ENCODE assay signal across 9 mouse cellular contexts in genomic region chr8:8231308-8231985, GRCm38 (mm10).
A peak's percentile ranks its signal among the peaks of the same experiment; 100 is the strongest.
DNase-seq lines count a peak whose midpoint lies in the region; ATAC-seq lines count a peak whose summit lies in the region.
"Had no signal": no experiment of that assay in that cellular context is flagged by ENCODE, and none has a peak within 500 bp of the region (broad histone marks: within the 10 kb centered on the region; RNA-seq: fewer than 3 reads in every experiment).

No protein-coding gene starts in this region.

- no peak for DNase-seq in lung, postnatal 25 days (ENCODE audit: low spot score)
- peak; percentile 46 for DNase-seq in hindbrain, embryonic 14.5 days (ENCODE audit: low spot score)
- no peak for DNase-seq in neural tube, embryonic 11.5 days (ENCODE audit: low spot score)
- no peak for DNase-seq in frontal cortex, postnatal 25 days (ENCODE audit: low spot score in 2 of 2)
- DNase-seq in urinary bladder, adult 2 months (ENCODE audit: low spot score): no peak

- peak; percentile 79 for ATAC-seq in forebrain, embryonic 13.5 days
- ATAC-seq in forebrain, embryonic 12.5 days (ENCODE audit: low FRiP score): no peak
- peak; percentile 73; the same call in 1 of the 2 replicates for ATAC-seq in lung, embryonic 15.5 days (ENCODE audit: borderline replicate concordance, extremely low read depth, low FRiP score, low TSS enrichment)
- ATAC-seq in hindbrain, embryonic 14.5 days (ENCODE audit: low FRiP score): peak; percentile 68; the same call in 1 of the 2 replicates
- peak; percentile 38; the same call in 1 of the 2 replicates for ATAC-seq in neural tube, embryonic 11.5 days (ENCODE audit: insufficient read depth, low FRiP score, low TSS enrichment)

- H3K27me3 ChIP-seq in forebrain, embryonic 13.5 days: no peaks in the 10 kb centered on the region
- H3K27me3 ChIP-seq in forebrain, embryonic 12.5 days: no peaks in the 10 kb centered on the region
- H3K27me3 ChIP-seq in lung, embryonic 15.5 days: no peaks in the 10 kb centered on the region
- H3K27me3 ChIP-seq in hindbrain, embryonic 14.5 days (ENCODE audit: control insufficient read depth, insufficient read depth, low read length): no peaks in the 10 kb centered on the region
- H3K27me3 ChIP-seq in neural tube, embryonic 11.5 days (ENCODE audit: control insufficient read depth, insufficient read depth, low read length): no peaks in the 10 kb centered on the region

- H3K4me3 ChIP-seq in forebrain, embryonic 13.5 days: no peak overlapping the region
- H3K4me3 ChIP-seq in forebrain, embryonic 12.5 days (replicated peaks): no peak overlapping the region
- no peak overlapping the region for H3K4me3 ChIP-seq in lung, embryonic 15.5 days
- no peak overlapping the region for H3K4me3 ChIP-seq in hindbrain, embryonic 14.5 days (replicated peaks; ENCODE audit: low read length)
- no peak overlapping the region for H3K4me3 ChIP-seq in neural tube, embryonic 11.5 days (ENCODE audit: low read depth, low read length)

- H3K27ac ChIP-seq in forebrain, embryonic 13.5 days: peak overlapping the region; percentile 48
- H3K27ac ChIP-seq in forebrain, embryonic 12.5 days: no peak overlapping the region
- no peak overlapping the region for H3K27ac ChIP-seq in lung, embryonic 15.5 days
- 0 out of 2 replicates have a peak overlapping the region, but pooled peaks have one; percentile 6 for H3K27ac ChIP-seq in hindbrain, embryonic 14.5 days
- no peak overlapping the region for H3K27ac ChIP-seq in neural tube, embryonic 11.5 days (ENCODE audit: low read depth, low read length)

- no peaks in the 10 kb centered on the region for H3K9me3 ChIP-seq in forebrain, embryonic 13.5 days (replicated peaks)
- no peaks in the 10 kb centered on the region for H3K9me3 ChIP-seq in forebrain, embryonic 12.5 days
- H3K9me3 ChIP-seq in lung, embryonic 15.5 days: no peaks in the 10 kb centered on the region
- H3K9me3 ChIP-seq in hindbrain, embryonic 14.5 days (ENCODE audit: control insufficient read depth, low read length): no peaks in the 10 kb centered on the region
- no peaks in the 10 kb centered on the region for H3K9me3 ChIP-seq in neural tube, embryonic 11.5 days (ENCODE audit: control insufficient read depth, low read length)

- no peak overlapping the region for H3K9ac ChIP-seq in forebrain, embryonic 13.5 days
- H3K9ac ChIP-seq in forebrain, embryonic 12.5 days: no peak overlapping the region
- H3K9ac ChIP-seq in lung, embryonic 15.5 days: no peak overlapping the region
- H3K9ac ChIP-seq in hindbrain, embryonic 14.5 days: no peak overlapping the region
- no peak overlapping the region for H3K9ac ChIP-seq in neural tube, embryonic 11.5 days (ENCODE audit: low read length)

- H3K4me1 ChIP-seq in forebrain, embryonic 13.5 days: peaks cover 21% of the 10 kb centered on the region
- H3K4me1 ChIP-seq in forebrain, embryonic 12.5 days: peaks cover 9% of the 10 kb centered on the region
- H3K4me1 ChIP-seq in lung, embryonic 15.5 days: peaks cover 12% of the 10 kb centered on the region; the same call in 1 of the 2 replicates
- H3K4me1 ChIP-seq in hindbrain, embryonic 14.5 days (replicated peaks; ENCODE audit: control insufficient read depth, insufficient read depth, low read length): peaks cover 12% of the 10 kb centered on the region
- no peaks in the 10 kb centered on the region for H3K4me1 ChIP-seq in neural tube, embryonic 11.5 days (ENCODE audit: control insufficient read depth, insufficient read depth, low read length)

- 33% methylated on average over 6 of the region's 6 CpGs for WGBS in forebrain, embryonic 13.5 days
- WGBS in forebrain, embryonic 12.5 days: 56% methylated on average over 6 of the region's 6 CpGs
- 48% methylated on average over 6 of the region's 6 CpGs for WGBS in lung, embryonic 15.5 days
- WGBS in hindbrain, embryonic 14.5 days: 30% methylated on average over 6 of the region's 6 CpGs
- WGBS in neural tube, embryonic 11.5 days: 62% methylated on average over 6 of the region's 6 CpGs

- H3K36me3 ChIP-seq in forebrain, embryonic 13.5 days (ENCODE audit: poor library complexity, severe bottlenecking): no peaks in the 10 kb centered on the region
- H3K36me3 ChIP-seq in forebrain, embryonic 12.5 days (replicated peaks): no peaks in the 10 kb centered on the region
- H3K36me3 ChIP-seq in lung, embryonic 15.5 days: no peaks in the 10 kb centered on the region
- H3K36me3 ChIP-seq in hindbrain, embryonic 14.5 days (replicated peaks; ENCODE audit: control insufficient read depth, insufficient read depth): no peaks in the 10 kb centered on the region
- H3K36me3 ChIP-seq in neural tube, embryonic 11.5 days (ENCODE audit: control insufficient read depth, insufficient read depth, low read length): no peaks in the 10 kb centered on the region

- peak overlapping the region; percentile 2; the same call in 1 of the 2 replicates for H3K4me2 ChIP-seq in forebrain, embryonic 13.5 days
- no peak overlapping the region for H3K4me2 ChIP-seq in forebrain, embryonic 12.5 days
- no peak overlapping the region for H3K4me2 ChIP-seq in lung, embryonic 15.5 days
- H3K4me2 ChIP-seq in hindbrain, embryonic 14.5 days (replicated peaks): peak overlapping the region; percentile 6; the same call in 1 of the 2 replicates
- H3K4me2 ChIP-seq in neural tube, embryonic 11.5 days (ENCODE audit: low read depth): no peak overlapping the region
- H3K4me2 ChIP-seq: liver, embryonic 11.5 days had no signal

Comparison
In these comparisons a context has a peak if more than half of its experiments do, and no peak if none do; other contexts are left out.
1. H3K27ac ChIP-seq: peak in forebrain, embryonic 13.5 days (single experiment) and hindbrain, embryonic 14.5 days (single experiment); none in forebrain, embryonic 12.5 days (single experiment), lung, embryonic 15.5 days (single experiment) and neural tube, embryonic 11.5 days (single experiment).
2. H3K4me2 ChIP-seq: peak in forebrain, embryonic 13.5 days (single experiment) and hindbrain, embryonic 14.5 days (single experiment); none in forebrain, embryonic 12.5 days (single experiment), lung, embryonic 15.5 days (single experiment) and neural tube, embryonic 11.5 days (single experiment).